Mouse (Mus musculus) hindbrain, embryonic 11.5 days (tissue): Measurements from ENCODE around the gene Uqcr10. TPM values are rescaled to one million over a fixed set of nuclear protein-coding genes. Genes with fewer than 3 reads are reported as not detected.

ENCODE experiments used
- ATAC-seq: fragments of 200-750 bp; cut with Nextera tagmentation; 2 replicates; pipeline ENCODE4 v1.8.0; 2017; ENCODE audit warnings: mild to moderate bottlenecking, moderate TSS enrichment, moderate library complexity; ENCODE audit not compliant: low FRiP score
- DNase-seq: peaks from one replicate; pipeline ENCODE4 v3.0.0-alpha.2; 2015; ENCODE audit warnings: low spot score
- H3K27ac ChIP-seq: fragments of 300-500 bp; sonication (generic); 2 replicates; pipeline ENCODE4 v1.5.1; 2014; ENCODE audit warnings: mild to moderate bottlenecking, low read depth, low read length
- H3K27me3 ChIP-seq: fragments of 300-500 bp; sonication (generic); 2 replicates; pipeline ENCODE4 v1.6.1; 2014; ENCODE audit warnings: mild to moderate bottlenecking, low read length, moderate library complexity, mixed read lengths; ENCODE audit not compliant: control insufficient read depth, insufficient read depth
- H3K36me3 ChIP-seq: fragments of 300-500 bp; sonication (generic); 2 replicates; pipeline ENCODE4 v1.6.1; 2014; ENCODE audit warnings: mild to moderate bottlenecking, low read length, moderate library complexity, mixed read lengths; ENCODE audit not compliant: control insufficient read depth, insufficient read depth
- H3K4me1 ChIP-seq: fragments of 300-500 bp; sonication (generic); replicated peaks from 2 replicates; pipeline ENCODE4 v1.6.1; 2014; ENCODE audit warnings: low read length, mixed read lengths; ENCODE audit not compliant: control insufficient read depth, insufficient read depth
- H3K4me2 ChIP-seq: fragments of 300-500 bp; sonication (generic); replicated peaks from 2 replicates; pipeline ENCODE4 v1.6.1; 2014; ENCODE audit warnings: mild to moderate bottlenecking, low read depth, low read length
- H3K4me3 ChIP-seq: fragments of 300-500 bp; sonication (generic); 2 replicates; pipeline ENCODE4 v1.5.1; 2014; ENCODE audit warnings: low read depth, low read length
- H3K9ac ChIP-seq: fragments of 300-500 bp; sonication (generic); 2 replicates; pipeline ENCODE4 v1.6.1; 2014; ENCODE audit warnings: low read depth, low read length
- H3K9me3 ChIP-seq: fragments of 300-500 bp; sonication (generic); 2 replicates; pipeline ENCODE4 v1.6.1; 2016; ENCODE audit warnings: low read length; ENCODE audit not compliant: control insufficient read depth
- WGBS: fragments of 180-500 bp; shearing (Covaris S2); extraction: QIAGEN DNeasy Blood & Tissue Kit; methylation state at CpG from one replicate; pipeline ENCODE4 v1.1.7; 2014; 5-methylcytosine and 5-hydroxymethylcytosine counted together
- polyA plus RNA-seq: library from polyadenylated mRNA; unstranded; fragments of >200 nt; fragmentation: Nextera tagmentation; extraction: Ambion mirVana; gene quantifications from 2 replicates; pipeline ENCODE4 v1.2.1, GENCODE M21; 2014

The Uqcr10 gene
- polyA plus RNA-seq, 1 experiment from 2014 or later, result 533 TPM

DNA sequence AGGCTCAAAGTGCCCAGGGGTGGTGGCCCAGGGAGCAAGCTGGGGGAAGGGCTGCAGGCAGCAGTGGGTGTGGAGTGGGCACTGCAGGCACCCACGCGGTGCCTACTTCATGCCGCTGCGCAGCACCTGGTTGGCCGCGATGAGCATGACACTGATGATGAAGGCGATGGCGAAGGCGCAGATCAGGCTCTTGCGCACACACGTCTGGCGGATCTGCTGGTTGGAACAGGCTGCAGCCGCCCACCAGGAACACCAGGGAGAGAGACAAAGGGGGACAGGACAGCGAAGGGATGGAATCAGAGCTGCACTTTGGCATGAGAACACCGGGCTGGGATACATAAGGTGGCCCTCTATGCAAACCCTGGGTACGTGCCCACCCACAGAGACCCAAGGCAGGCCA is 34.6 kb upstream of the Uqcr10 start:
- no peak for DNase-seq
- H3K9me3 ChIP-seq, result no peaks in the 10 kb centered on the region
- no peak overlapping the region for H3K4me2 ChIP-seq
- H3K4me3 ChIP-seq, result no peak overlapping the region
- H3K27me3 ChIP-seq, result peaks cover 8% of the 10 kb centered on the region
- H3K27ac ChIP-seq, result no peak overlapping the region
- no peak overlapping the region for H3K9ac ChIP-seq
- H3K4me1 ChIP-seq, result no peaks in the 10 kb centered on the region; the same call in 1 of the 2 replicates
- no peak for ATAC-seq
- WGBS, result 93% methylated on average over 16 of the region's 16 CpGs
- no peaks in the 10 kb centered on the region; the same call in 1 of the 2 replicates for H3K36me3 ChIP-seq

DNA sequence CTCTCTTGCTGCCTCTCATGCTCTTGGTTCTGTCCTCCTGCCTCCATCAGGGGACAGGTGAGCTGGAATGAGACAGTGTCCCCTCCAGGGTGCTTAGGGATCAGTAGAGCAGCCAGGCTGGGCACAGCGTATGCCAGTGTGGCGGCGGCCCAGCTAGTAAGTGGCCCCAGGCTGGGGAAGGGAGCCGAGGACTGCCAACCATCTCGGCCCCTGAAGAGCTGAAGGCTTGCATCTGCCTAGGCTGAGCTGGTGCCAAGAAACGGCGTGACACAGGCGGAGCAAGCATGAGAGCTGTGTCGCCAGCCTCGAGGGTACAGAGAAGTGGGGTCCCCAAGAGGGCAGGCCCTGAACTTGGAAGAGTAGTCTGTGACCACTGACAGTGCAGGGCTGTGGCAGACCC is 33.5 kb upstream of the Uqcr10 start:
- no peak overlapping the region for H3K4me3 ChIP-seq
- H3K9me3 ChIP-seq, result no peaks in the 10 kb centered on the region
- ATAC-seq (no peak), DNase-seq (no peak)
- H3K36me3 ChIP-seq, result no peaks in the 10 kb centered on the region; the same call in 1 of the 2 replicates
- peaks cover 2% of the 10 kb centered on the region; the same call in 1 of the 2 replicates for H3K27me3 ChIP-seq
- 0 out of 2 replicates have a peak overlapping the region, but pooled peaks have one; percentile 11 for H3K9ac ChIP-seq
- 78% methylated on average over 10 of the region's 10 CpGs for WGBS
- H3K4me2 ChIP-seq, result no peak overlapping the region
- H3K4me1 ChIP-seq, result no peaks in the 10 kb centered on the region; the same call in 1 of the 2 replicates
- no peak overlapping the region for H3K27ac ChIP-seq

DNA sequence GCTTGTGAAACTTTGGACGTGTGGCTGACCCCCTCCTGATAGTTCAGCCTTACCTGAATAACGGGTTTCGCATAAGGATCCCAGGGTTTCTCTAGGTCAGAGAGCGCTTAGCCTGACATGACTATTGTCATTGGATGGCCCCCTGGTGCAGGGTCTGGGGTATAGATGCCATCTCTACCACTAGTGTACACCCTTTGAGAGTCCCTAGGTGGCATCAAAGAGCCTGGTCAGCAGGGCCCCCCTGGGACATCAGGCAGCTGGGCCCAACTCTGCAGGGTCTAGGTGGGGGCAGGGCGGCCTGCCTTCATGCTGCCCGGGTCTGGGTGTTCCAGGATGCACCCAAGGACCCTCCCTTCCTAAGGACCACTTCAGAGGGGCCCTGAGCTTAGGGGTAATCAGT is 32.2 kb upstream of the Uqcr10 start:
- Histone ChIP-seq H3K36me3 (no peaks in the 10 kb centered on the region; the same call in 1 of the 2 replicates), H3K9me3 (no peaks in the 10 kb centered on the region), H3K27ac (no peak overlapping the region), H3K27me3 (no peaks in the 10 kb centered on the region), H3K4me2 (no peak overlapping the region), H3K4me1 (no peaks in the 10 kb centered on the region; the same call in 1 of the 2 replicates), H3K4me3 (no peak overlapping the region), H3K9ac (no peak overlapping the region)
- 0 out of 2 replicates have a peak, but pooled peaks have one; percentile 17 for ATAC-seq
- no peak for DNase-seq
- 39% methylated on average over 6 of the region's 6 CpGs for WGBS

GRCm38 (mm10) chr11:4734179-4734578 is 30.0 kb upstream of the Uqcr10 start:
- Histone ChIP-seq H3K4me3 (no peak overlapping the region), H3K4me2 (no peak overlapping the region), H3K9ac (no peak overlapping the region), H3K27ac (no peak overlapping the region), H3K9me3 (no peaks in the 10 kb centered on the region), H3K36me3 (no peaks in the 10 kb centered on the region; the same call in 1 of the 2 replicates), H3K27me3 (no peaks in the 10 kb centered on the region), H3K4me1 (no peaks in the 10 kb centered on the region; the same call in 1 of the 2 replicates)
- DNase-seq (peak; percentile 51), ATAC-seq (no peak)
- WGBS, result 37% methylated on average over 12 of the region's 12 CpGs

DNA sequence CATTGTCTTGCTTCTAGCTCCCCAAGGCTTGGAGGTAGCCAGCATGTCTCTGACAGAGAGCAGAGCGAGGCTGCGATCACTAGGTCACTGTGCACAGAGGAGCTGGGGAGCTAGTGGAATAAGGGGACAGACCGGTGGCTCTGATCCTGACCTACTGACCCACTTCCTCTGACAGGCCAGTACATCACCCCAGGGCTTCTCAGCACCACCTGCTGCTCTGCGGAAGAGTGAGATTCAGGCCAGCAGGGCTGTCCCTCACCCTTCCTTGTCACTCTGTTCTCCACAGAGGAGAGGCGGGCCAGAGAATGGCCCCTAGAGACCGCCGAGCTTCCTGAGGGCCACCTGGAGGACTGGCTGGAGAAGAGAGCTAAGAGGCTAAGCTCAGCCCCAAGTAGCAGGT is 27.6 kb upstream of the Uqcr10 start:
- Histone ChIP-seq H3K27ac (no peak overlapping the region), H3K4me2 (no peak overlapping the region), H3K27me3 (no peaks in the 10 kb centered on the region), H3K9me3 (no peaks in the 10 kb centered on the region), H3K4me1 (no peaks in the 10 kb centered on the region; the same call in 1 of the 2 replicates), H3K9ac (no peak overlapping the region), H3K36me3 (no peaks in the 10 kb centered on the region), H3K4me3 (no peak overlapping the region)
- DNase-seq, result no peak
- no peak for ATAC-seq
- 57% methylated on average over 7 of the region's 7 CpGs for WGBS

DNA sequence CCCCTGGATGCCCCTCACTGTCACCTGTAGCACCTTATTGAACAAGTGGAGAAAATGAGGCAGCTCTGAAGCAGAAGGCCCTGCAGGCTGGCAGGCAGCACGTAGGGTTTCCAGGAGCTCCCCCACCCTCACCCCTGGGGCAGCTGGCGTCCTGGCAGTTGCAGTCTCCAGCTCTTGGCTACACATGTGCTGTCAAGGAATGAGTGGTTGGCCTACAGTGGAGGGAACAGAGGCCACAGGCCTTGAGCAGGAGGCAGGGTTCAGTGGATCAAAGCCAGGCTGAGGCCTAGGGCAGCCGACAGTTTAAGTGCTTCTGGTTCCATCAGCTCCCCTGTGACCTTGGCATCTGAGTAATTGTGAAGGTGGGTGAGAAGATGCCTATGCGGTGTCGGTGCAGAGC is 26.8 kb upstream of the Uqcr10 start:
- Histone ChIP-seq H3K4me3 (no peak overlapping the region), H3K9me3 (no peaks in the 10 kb centered on the region), H3K4me2 (no peak overlapping the region), H3K9ac (no peak overlapping the region), H3K27me3 (no peaks in the 10 kb centered on the region), H3K36me3 (no peaks in the 10 kb centered on the region), H3K27ac (no peak overlapping the region), H3K4me1 (no peaks in the 10 kb centered on the region; the same call in 1 of the 2 replicates)
- no peak for DNase-seq
- no peak for ATAC-seq
- WGBS, result 83% methylated on average over 5 of the region's 5 CpGs

DNA sequence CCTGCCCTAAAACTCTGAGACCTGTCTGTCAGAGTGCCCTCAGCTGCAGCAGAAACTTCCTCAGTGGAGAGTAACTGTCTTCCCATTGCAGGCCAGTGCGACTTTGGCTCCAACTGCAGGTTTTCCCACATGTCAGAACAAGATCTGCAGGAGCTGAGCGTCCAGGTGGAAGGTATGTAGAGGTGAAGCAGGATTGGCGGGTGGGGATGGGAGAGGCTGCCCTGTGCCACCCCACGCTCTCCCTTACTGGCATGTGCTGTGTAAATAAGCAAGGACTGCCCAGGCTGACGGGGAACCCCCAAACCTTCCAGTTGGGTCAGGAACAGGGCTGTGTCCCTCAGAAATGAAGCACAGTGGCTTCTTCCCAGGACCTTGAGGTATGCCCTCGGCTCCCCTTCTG is 26.0 kb upstream of the Uqcr10 start:
- Histone ChIP-seq H3K27ac (no peak overlapping the region), H3K9ac (no peak overlapping the region), H3K4me1 (no peaks in the 10 kb centered on the region; the same call in 1 of the 2 replicates)

GRCm38 (mm10) chr11:4729603-4730002 is 25.5 kb upstream of the Uqcr10 start:
- ATAC-seq (no peak), DNase-seq (no peak)
- Histone ChIP-seq H3K4me2 (no peak overlapping the region), H3K9ac (no peak overlapping the region), H3K4me3 (no peak overlapping the region), H3K36me3 (no peaks in the 10 kb centered on the region), H3K4me1 (no peaks in the 10 kb centered on the region), H3K27me3 (no peaks in the 10 kb centered on the region), H3K27ac (no peak overlapping the region), H3K9me3 (no peaks in the 10 kb centered on the region)
- WGBS, result 85% methylated on average over 12 of the region's 12 CpGs

More for the DNA sequence above, 26.0 kb upstream of the Uqcr10 start:
- no peak overlapping the region for H3K4me3 ChIP-seq
- ATAC-seq, result no peak
- H3K36me3 ChIP-seq, result no peaks in the 10 kb centered on the region
- H3K4me2 ChIP-seq, result no peak overlapping the region
- WGBS, result 85% methylated on average over 6 of the region's 6 CpGs
- no peaks in the 10 kb centered on the region for H3K9me3 ChIP-seq
- no peak for DNase-seq
- H3K27me3 ChIP-seq, result no peaks in the 10 kb centered on the region

DNA sequence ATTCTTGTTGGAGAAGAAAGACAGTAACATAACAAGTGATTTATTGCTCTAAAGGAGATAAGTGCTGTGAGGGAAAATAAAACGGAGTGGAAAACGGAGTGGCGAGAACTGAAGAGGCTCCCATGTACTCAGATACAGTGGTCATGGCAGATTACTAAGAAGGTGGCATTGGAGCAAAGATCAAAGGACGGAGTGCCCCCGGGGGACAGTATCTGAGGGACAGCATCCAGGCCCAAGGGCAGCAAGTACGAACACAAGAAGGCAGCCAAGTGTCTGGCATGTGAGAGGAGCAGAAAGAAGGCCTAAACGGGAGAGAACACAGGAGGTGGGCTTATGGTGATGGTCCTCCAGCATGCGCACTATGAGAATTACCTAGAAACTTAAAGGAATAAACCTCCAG is 17.6 kb upstream of the Uqcr10 start:
- Histone ChIP-seq H3K4me2 (no peak overlapping the region), H3K27me3 (no peaks in the 10 kb centered on the region), H3K4me3 (no peak overlapping the region), H3K9me3 (no peaks in the 10 kb centered on the region), H3K27ac (no peak overlapping the region), H3K4me1 (no peaks in the 10 kb centered on the region), H3K9ac (no peak overlapping the region), H3K36me3 (no peaks in the 10 kb centered on the region)
- DNase-seq (no peak), ATAC-seq (no peak)
- WGBS, result 83% methylated on average over 8 of the region's 8 CpGs
